Mouse (Mus musculus): Measurements from ENCODE around the gene Tex46. TPM values are rescaled to one million over a fixed set of nuclear protein-coding genes. Genes with fewer than 3 reads are reported as not detected.

Tex46 gene
- total and polyA plus RNA-seq, 3 experiments = not detected

- dilution Hi-C loops (cut with MboI; ENCODE audit: extremely low pct_ligation_motif_present, extremely low pct_unique_long_range_greater_than_20kb, low sequenced_read_pairs) = no loop called here
- Histone ChIP-seq H3K79me2 (replicated peaks; ENCODE audit: control insufficient read depth, extremely low read depth, insufficient read depth, poor library complexity, severe bottlenecking) (peaks cover 54% of the 10 kb centered on the region), H3K9ac (ENCODE audit: insufficient read depth, low read depth) (peak overlapping the region; percentile 99), H3K36me3 (replicated peaks in 1 of 2; ENCODE audit: control insufficient read depth in 1 of 2, insufficient read depth in 1 of 2, low read length in 1 of 2) (peaks cover 0 to 14% of the 10 kb centered on the region in 2 experiments), H3K27me3 (replicated peaks) (no peaks in the 10 kb centered on the region), H3K4me2 (ENCODE audit: insufficient read depth, low read depth, poor library complexity, severe bottlenecking) (peak overlapping the region; percentile 96), H3K9me3 (replicated peaks; ENCODE audit: low read length) (no peaks in the 10 kb centered on the region), H3K4me3 (replicated peaks in 1 of 3; ENCODE audit: low read depth in 2 of 3, low read length in 2 of 3, poor library complexity in 1 of 3) (peak overlapping the region; percentile 67 to 86 (median 83)), H3K4me1 (ENCODE audit: control insufficient read depth in 1 of 2, insufficient read depth in 2 of 2) (peaks cover 7 to 21% of the 10 kb centered on the region in 2 experiments), H3K27ac (ENCODE audit: insufficient read depth, low read depth) (no peak overlapping the region)
- no peak for TF ChIP-seq ZNF384 (IDR thresholded peaks at IDR 0.05; ENCODE audit: low read depth, low read length)
- no peak for TF ChIP-seq RAD21 (IDR thresholded peaks at IDR 0.05; ENCODE audit: low read depth, low read length)
- no peak for TF ChIP-seq TBP (conservative IDR thresholded peaks at IDR 0.05; ENCODE audit: low read depth, low read length)
- no peak for TF ChIP-seq SMC3 (IDR thresholded peaks at IDR 0.05; ENCODE audit: low read depth, low read length)
- TF ChIP-seq MYC (IDR thresholded peaks at IDR 0.05; ENCODE audit: low read depth, low read length) = no peak
- no peak for TF ChIP-seq PAX5 (IDR thresholded peaks at IDR 0.05; ENCODE audit: low read length)
- no peak for TF ChIP-seq MAX (IDR thresholded peaks at IDR 0.05; ENCODE audit: low read length)
- TF ChIP-seq BHLHE40 (IDR thresholded peaks at IDR 0.05; ENCODE audit: low read depth, low read length) = no peak
- TF ChIP-seq HCFC1 (IDR thresholded peaks at IDR 0.05; ENCODE audit: low read depth, low read length) = no peak
- no peak for TF ChIP-seq GABPA (IDR thresholded peaks at IDR 0.05; ENCODE audit: insufficient replicate concordance, low read depth, low read length)
- no peak for TF ChIP-seq MAZ (IDR thresholded peaks at IDR 0.05; ENCODE audit: low read depth, low read length)
- TF ChIP-seq ZC3H11A (IDR thresholded peaks at IDR 0.05; ENCODE audit: low read depth, low read length) = no peak
- in situ Hi-C loops (cut with MboI; ENCODE audit: low pct_ligation_motif_present, low pct_unique_long_range_greater_than_20kb, low sequenced_read_pairs) = loop anchor here (25.0 kb wide), 1 partner anchor 364 kb away; the partner anchor contains the start of gene Tcea3
- DNase-seq (ENCODE audit: extremely low read depth) = peak; percentile 35
Measured at GRCm38 (mm10) chr4:136601476-136601875, 8.8 kb upstream of the Tex46 start.

DNA sequence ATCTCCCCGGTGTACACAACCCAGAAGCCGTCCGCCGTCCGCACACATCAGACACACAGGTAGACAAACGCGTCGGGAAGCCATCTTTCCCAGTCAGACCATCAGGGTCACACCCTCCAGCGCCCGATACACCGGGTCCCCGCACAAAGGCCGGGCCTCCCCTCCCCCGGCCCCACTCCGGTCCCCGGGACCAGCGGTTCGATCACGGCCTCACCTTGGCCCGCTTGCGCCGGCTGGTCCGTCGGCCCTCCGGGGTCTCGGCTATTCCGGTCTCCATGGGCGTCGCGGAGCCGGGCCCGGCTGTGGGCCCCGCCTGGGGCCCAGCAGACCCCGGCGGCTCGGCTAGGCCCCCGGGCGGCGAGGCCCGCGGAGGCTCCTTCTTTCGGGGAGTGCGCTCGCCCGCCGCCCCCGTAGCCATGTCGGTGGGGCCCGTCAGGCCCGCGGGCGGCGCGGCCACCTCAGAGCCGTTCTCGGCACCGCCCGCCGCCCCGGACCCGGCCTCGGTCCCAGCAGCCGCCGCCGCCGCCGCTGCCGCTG, 8.2 kb upstream of the Tex46 start:
- TF ChIP-seq SIN3A (IDR thresholded peaks at IDR 0.05; ENCODE audit: low read length) (no peak), UBTF (IDR thresholded peaks at IDR 0.05; ENCODE audit: low read depth, low read length) (peak; percentile 75; the same call in 1 of the 2 replicates)
- H3K4me3 ChIP-seq (replicated peaks in 1 of 3; ENCODE audit: low read depth in 2 of 3, low read length in 2 of 3, poor library complexity in 1 of 3) = peak overlapping the region; percentile 67 to 86 (median 83)
- H3K36me3 ChIP-seq (replicated peaks in 1 of 2; ENCODE audit: control insufficient read depth in 1 of 2, insufficient read depth in 1 of 2, low read length in 1 of 2) = peaks cover 0 to 14% of the 10 kb centered on the region in 2 experiments
- peaks cover 7 to 21% of the 10 kb centered on the region in 2 experiments for H3K4me1 ChIP-seq (ENCODE audit: control insufficient read depth in 1 of 2, insufficient read depth in 2 of 2)
- H3K79me2 ChIP-seq (replicated peaks; ENCODE audit: control insufficient read depth, extremely low read depth, insufficient read depth, poor library complexity, severe bottlenecking) = peaks cover 50% of the 10 kb centered on the region
- peak; percentile 47 for DNase-seq (ENCODE audit: extremely low read depth)
- H3K27me3 ChIP-seq (replicated peaks) = no peaks in the 10 kb centered on the region
- H3K4me2 ChIP-seq (ENCODE audit: insufficient read depth, low read depth, poor library complexity, severe bottlenecking) = peak overlapping the region; percentile 96; the same call in 1 of the 2 replicates
- in situ Hi-C loops (cut with MboI; ENCODE audit: low pct_ligation_motif_present, low pct_unique_long_range_greater_than_20kb, low sequenced_read_pairs) (loop anchor here (25.0 kb wide), 1 partner anchor 365 kb away; the partner anchor contains the start of gene Tcea3), dilution Hi-C loops (cut with MboI; ENCODE audit: extremely low pct_ligation_motif_present, extremely low pct_unique_long_range_greater_than_20kb, low sequenced_read_pairs) (no loop called here)
- peak overlapping the region; percentile 29; the same call in 1 of the 2 replicates for H3K27ac ChIP-seq (ENCODE audit: insufficient read depth, low read depth)
- H3K9me3 ChIP-seq (replicated peaks; ENCODE audit: low read length) = no peaks in the 10 kb centered on the region
- peak overlapping the region; percentile 99 for H3K9ac ChIP-seq (ENCODE audit: insufficient read depth, low read depth)

Data from CH12.LX (cell line).